Mouse (Mus musculus) frontal cortex, postnatal 25 days (tissue): ENCODE results near the gene Vill.

Experiments
- DNase-seq, 2 experiments: peaks; one replicate each; pipeline ENCODE4 v3.0.0; 2022; ENCODE audit warnings: low spot score in 2 of 2

Vill gene

GRCm38 (mm10) chr9:119052154-119052944, at the start of gene Vill:
TSS of gene Vill (plus strand) at chr9:119052778.
- DNase-seq, result no peak

GRCm38 (mm10) chr9:119003990-119004702, 48.4 kb upstream of the Vill start:
- peak in 1 of 2 experiments; percentile 39 for DNase-seq

DNA sequence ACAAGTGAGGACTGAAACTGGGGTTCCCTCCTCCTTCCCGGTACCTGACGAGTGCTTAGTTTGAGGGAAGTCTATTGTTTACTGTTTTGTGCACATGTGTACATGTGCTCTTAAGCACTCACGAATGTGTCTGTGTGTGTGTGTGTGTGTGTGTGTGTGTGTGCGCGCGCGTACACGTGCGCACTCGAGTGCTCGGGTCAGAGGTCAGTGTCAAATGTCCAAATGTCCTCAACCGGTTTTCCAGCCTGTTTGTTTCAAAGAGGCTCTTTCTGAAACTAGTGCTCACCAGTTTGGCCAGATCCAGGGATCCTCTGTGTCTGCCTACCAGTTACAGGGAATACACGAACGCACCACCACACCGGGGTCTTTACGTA, 47.9 kb upstream of the Vill start:
- no peak for DNase-seq

GRCm38 (mm10) chr9:119005303-119006029, 47.1 kb upstream of the Vill start:
- DNase-seq, result no peak

DNA sequence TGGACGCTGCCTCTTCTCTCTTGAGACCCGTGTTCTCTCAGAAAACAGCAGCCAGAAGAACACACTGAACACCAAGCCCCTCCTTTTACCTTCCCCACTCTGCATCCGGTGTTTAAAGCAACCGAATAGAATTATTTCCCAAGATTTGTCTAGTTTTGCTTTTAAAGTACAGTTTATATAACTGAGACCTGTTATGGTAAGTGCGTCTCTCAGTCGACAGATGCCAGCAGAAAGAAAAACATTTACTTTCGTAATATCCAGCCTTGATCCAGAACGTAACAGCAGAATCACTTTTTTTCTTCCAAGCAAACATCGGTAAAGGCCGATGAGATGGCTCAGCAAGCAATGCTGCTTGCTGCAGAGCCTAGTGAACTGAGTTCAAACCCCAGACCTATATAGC, 45.3 kb upstream of the Vill start:
- DNase-seq, result no peak

- DNase-seq, result no peak
Measured at GRCm38 (mm10) chr9:119008871-119009270, 43.7 kb upstream of the Vill start.

- no peak for DNase-seq
Measured at GRCm38 (mm10) chr9:119010156-119010710, 42.3 kb upstream of the Vill start.

DNA sequence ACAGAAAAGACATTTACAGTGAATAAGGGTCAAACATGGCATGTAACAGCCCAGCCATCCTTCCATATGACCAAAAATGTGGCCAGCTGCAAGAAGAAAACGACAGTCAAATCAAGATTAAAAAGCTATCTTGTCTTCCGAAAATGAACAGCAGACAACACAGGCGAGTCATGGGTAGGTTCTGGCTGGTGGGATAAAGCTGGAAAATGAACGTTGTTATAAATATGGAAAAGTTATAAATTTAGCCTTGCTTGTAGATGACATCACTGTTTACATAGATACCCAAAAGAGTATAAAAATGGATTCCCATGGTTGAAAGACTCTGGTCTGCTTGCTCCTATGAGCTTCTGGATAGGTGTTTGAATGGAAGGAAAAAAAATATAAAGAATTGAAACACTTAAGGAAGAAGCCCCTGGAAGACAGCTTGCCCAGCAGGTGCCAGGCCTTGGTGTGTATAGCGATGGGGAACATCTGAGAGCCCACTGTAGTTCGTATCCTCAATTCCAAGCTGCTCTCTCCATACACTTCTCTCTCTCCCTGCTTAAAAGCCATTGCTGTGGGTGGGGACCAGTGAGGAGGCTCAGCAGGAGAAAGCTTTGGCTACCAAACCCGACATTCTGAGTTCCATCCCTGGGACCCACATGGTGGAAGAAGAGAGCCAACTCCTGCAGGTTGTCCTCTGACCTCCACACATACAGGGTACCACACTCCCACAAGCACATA, 35.6 kb upstream of the Vill start:
- no peak for DNase-seq

- DNase-seq, result no peak
Measured at GRCm38 (mm10) chr9:119021731-119022130, 30.8 kb upstream of the Vill start.

- DNase-seq, result no peak
Measured at GRCm38 (mm10) chr9:119025263-119025662, 27.3 kb upstream of the Vill start.

DNA sequence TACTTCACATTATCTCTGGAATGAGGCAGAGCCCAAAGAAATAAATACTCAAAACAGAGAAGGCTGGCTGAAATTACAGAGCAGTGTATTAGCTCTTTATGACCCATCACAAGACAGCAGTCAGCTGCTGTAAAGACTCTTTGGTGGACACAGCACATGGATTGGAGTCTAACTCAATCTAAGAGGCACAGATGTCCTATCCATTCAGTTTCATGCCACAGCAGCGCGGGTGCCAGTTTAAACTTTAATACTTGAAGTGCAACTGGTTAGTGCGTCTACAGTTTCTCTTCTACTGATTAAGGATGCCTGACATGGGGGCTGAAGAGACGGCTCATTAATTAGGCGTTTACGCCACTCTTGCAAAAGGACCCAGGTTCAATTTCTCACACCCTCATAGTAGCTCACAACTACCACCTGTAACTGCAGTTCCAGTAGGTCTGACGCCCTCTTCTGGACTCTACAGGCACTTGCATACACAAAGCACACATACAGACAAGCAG, 26.7 kb upstream of the Vill start:
- no peak for DNase-seq

DNA sequence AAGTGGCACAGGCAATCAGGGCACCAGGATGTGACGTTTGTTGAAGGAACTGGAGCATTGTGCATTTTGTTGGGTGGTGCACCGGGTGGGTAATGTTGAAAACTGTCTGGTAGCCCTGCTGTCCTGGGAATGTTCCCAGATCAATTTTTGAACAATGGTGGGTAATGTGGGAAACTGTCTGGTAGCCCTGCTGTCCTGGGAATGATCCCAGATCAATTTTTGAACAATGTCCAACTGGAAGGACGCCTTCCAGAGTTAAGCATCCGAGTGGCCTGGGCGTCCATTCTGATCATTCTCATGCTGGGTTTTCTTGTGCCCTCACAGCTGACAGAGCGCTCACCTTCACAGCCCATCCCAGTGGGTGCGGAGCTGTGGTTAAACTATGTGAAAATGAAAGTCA, 25.2 kb upstream of the Vill start:
- DNase-seq, result no peak

- no peak for DNase-seq
Measured at GRCm38 (mm10) chr9:119028226-119029195, 24.1 kb upstream of the Vill start.

DNA sequence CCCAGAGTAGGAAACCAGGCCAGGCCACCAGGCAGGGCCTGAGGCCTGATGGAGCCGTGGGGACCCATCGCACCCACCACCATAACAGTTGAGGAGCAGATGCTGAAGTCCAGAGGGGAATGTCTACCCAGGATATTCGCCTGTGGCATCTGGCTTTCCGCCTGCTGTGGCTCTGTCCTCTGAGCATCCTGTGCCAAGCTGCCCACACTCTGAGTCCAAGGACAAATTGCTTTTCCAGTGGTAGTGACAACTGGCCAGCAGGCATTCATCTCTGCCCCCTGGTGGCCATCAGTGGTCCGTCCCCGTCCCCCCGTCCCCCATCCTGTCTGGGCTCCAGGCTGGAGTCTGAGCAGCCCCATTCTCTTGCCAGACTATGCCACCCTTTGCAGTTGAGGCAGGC, 23.0 kb upstream of the Vill start:
- no peak for DNase-seq

- DNase-seq, result no peak
Measured at GRCm38 (mm10) chr9:119031038-119031437, 21.5 kb upstream of the Vill start.

DNA sequence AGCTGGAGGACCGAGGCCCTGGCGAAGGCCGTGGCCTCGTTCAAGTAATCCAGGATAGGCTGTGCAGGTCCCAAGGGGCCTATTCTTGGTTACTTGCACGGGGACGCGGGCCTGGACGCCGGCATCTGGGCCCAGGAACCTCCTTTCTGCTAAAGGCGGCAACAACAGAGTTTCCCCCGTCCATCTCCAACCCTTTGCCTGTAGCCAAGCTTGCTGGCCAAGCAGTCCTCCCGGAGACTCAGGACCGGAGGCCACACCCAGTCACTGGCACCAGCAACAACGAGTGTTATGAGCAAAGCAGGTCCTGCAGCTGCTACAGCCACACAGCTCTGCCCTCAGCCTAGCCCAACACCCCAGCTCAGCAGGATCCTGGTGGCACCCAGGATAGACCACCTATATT, 20.8 kb upstream of the Vill start:
- no peak for DNase-seq

GRCm38 (mm10) chr9:119032538-119032937, 20.0 kb upstream of the Vill start:
- no peak for DNase-seq

GRCm38 (mm10) chr9:119033111-119033921, 19.3 kb upstream of the Vill start:
- DNase-seq, result no peak

GRCm38 (mm10) chr9:119034069-119034468, 18.5 kb upstream of the Vill start:
- DNase-seq, result no peak
